Mouse (Mus musculus): ENCODE measurements around the gene Tceanc. TPM values are rescaled to one million over a fixed set of nuclear protein-coding genes. Genes with fewer than 3 reads are reported as not detected.

The Tceanc gene
- polyA plus RNA-seq (2015; fragmentation: Nextera tagmentation; extraction: Ambion mirVana), result 5.7 and 6.3 TPM in 2 replicates

GRCm38 (mm10) chrX:166518345-166518744 lies at the start of gene Tceanc:
Tceanc (minus strand) TSS chrX:166518567.
- no peak within 1 kb of the TSS for H3K27ac ChIP-seq (ENCODE audit: low read length)
- H3K36me3 ChIP-seq (ENCODE audit: control insufficient read depth, insufficient read depth), result no peaks in the 10 kb centered on the region
- no peaks in the 10 kb centered on the region for H3K27me3 ChIP-seq (ENCODE audit: control insufficient read depth, insufficient read depth, low read length)
- no peak within 1 kb of the TSS for H3K4me2 ChIP-seq (ENCODE audit: low read depth, low read length)
- no peak for ATAC-seq (replicated peaks; ENCODE audit: extremely low read depth, insufficient read depth, low FRiP score)
- no peak within 1 kb of the TSS for H3K4me3 ChIP-seq (ENCODE audit: low read length)
- no peaks in the 10 kb centered on the region for H3K9me3 ChIP-seq (replicated peaks; ENCODE audit: control insufficient read depth, low read length)
- no peaks in the 10 kb centered on the region for H3K4me1 ChIP-seq (ENCODE audit: control insufficient read depth, insufficient read depth, low read length)
- WGBS, result 66% methylated on average over 16 of the region's 16 CpGs
- H3K9ac ChIP-seq (ENCODE audit: low read length), result no peak within 1 kb of the TSS

GRCm38 (mm10) chrX:166565983-166566382 lies 47.6 kb upstream of the Tceanc start:
- no peak for ATAC-seq (replicated peaks; ENCODE audit: extremely low read depth, insufficient read depth, low FRiP score)
- H3K4me2 ChIP-seq (ENCODE audit: low read depth, low read length), result no peak overlapping the region

GRCm38 (mm10) chrX:166565401-166565800 lies 47.0 kb upstream of the Tceanc start:
- H3K9ac ChIP-seq (ENCODE audit: low read length), result no peak overlapping the region
- H3K4me2 ChIP-seq (ENCODE audit: low read depth, low read length), result no peak overlapping the region
- 67% methylated on average over 5 of the region's 5 CpGs for WGBS
- no peaks in the 10 kb centered on the region for H3K27me3 ChIP-seq (ENCODE audit: control insufficient read depth, insufficient read depth, low read length)
- H3K4me3 ChIP-seq (ENCODE audit: low read length), result no peak overlapping the region
- ATAC-seq (replicated peaks; ENCODE audit: extremely low read depth, insufficient read depth, low FRiP score), result no peak
- no peaks in the 10 kb centered on the region for H3K36me3 ChIP-seq (ENCODE audit: control insufficient read depth, insufficient read depth)
- H3K4me1 ChIP-seq (ENCODE audit: control insufficient read depth, insufficient read depth, low read length), result no peaks in the 10 kb centered on the region
- H3K9me3 ChIP-seq (replicated peaks; ENCODE audit: control insufficient read depth, low read length), result no peaks in the 10 kb centered on the region
- H3K27ac ChIP-seq (ENCODE audit: low read length), result no peak overlapping the region

More at GRCm38 (mm10) chrX:166565983-166566382, 47.6 kb upstream of the Tceanc start:
- no peak overlapping the region for H3K4me3 ChIP-seq (ENCODE audit: low read length)
- H3K27me3 ChIP-seq (ENCODE audit: control insufficient read depth, insufficient read depth, low read length), result no peaks in the 10 kb centered on the region
- 80% methylated on average over 6 of the region's 6 CpGs for WGBS
- no peak overlapping the region for H3K27ac ChIP-seq (ENCODE audit: low read length)
- H3K4me1 ChIP-seq (ENCODE audit: control insufficient read depth, insufficient read depth, low read length), result no peaks in the 10 kb centered on the region
- no peaks in the 10 kb centered on the region for H3K9me3 ChIP-seq (replicated peaks; ENCODE audit: control insufficient read depth, low read length)
- no peak overlapping the region for H3K9ac ChIP-seq (ENCODE audit: low read length)
- no peaks in the 10 kb centered on the region for H3K36me3 ChIP-seq (ENCODE audit: control insufficient read depth, insufficient read depth)

- no peak overlapping the region for H3K9ac ChIP-seq (ENCODE audit: low read length)
- H3K36me3 ChIP-seq (ENCODE audit: control insufficient read depth, insufficient read depth), result no peaks in the 10 kb centered on the region
- H3K4me1 ChIP-seq (ENCODE audit: control insufficient read depth, insufficient read depth, low read length), result no peaks in the 10 kb centered on the region
- no peak overlapping the region for H3K4me2 ChIP-seq (ENCODE audit: low read depth, low read length)
- no peaks in the 10 kb centered on the region for H3K27me3 ChIP-seq (ENCODE audit: control insufficient read depth, insufficient read depth, low read length)
- 57% methylated on average over 5 of the region's 5 CpGs for WGBS
- no peak for ATAC-seq (replicated peaks; ENCODE audit: extremely low read depth, insufficient read depth, low FRiP score)
- H3K4me3 ChIP-seq (ENCODE audit: low read length), result no peak overlapping the region
- no peaks in the 10 kb centered on the region for H3K9me3 ChIP-seq (replicated peaks; ENCODE audit: control insufficient read depth, low read length)
- no peak overlapping the region for H3K27ac ChIP-seq (ENCODE audit: low read length)
Measured at GRCm38 (mm10) chrX:166564900-166565299, 46.5 kb upstream of the Tceanc start.

GRCm38 (mm10) chrX:166559333-166559732 lies 41.0 kb upstream of the Tceanc start:
- H3K4me2 ChIP-seq (ENCODE audit: low read depth, low read length), result no peak overlapping the region
- no peak for ATAC-seq (replicated peaks; ENCODE audit: extremely low read depth, insufficient read depth, low FRiP score)
- WGBS, result 39% methylated on average over 3 of the region's 3 CpGs
- no peaks in the 10 kb centered on the region for H3K36me3 ChIP-seq (ENCODE audit: control insufficient read depth, insufficient read depth)
- no peak overlapping the region for H3K9ac ChIP-seq (ENCODE audit: low read length)
- H3K9me3 ChIP-seq (replicated peaks; ENCODE audit: control insufficient read depth, low read length), result no peaks in the 10 kb centered on the region
- H3K4me1 ChIP-seq (ENCODE audit: control insufficient read depth, insufficient read depth, low read length), result no peaks in the 10 kb centered on the region
- H3K27me3 ChIP-seq (ENCODE audit: control insufficient read depth, insufficient read depth, low read length), result no peaks in the 10 kb centered on the region
- no peak overlapping the region for H3K27ac ChIP-seq (ENCODE audit: low read length)
- no peak overlapping the region for H3K4me3 ChIP-seq (ENCODE audit: low read length)

GRCm38 (mm10) chrX:166552355-166552754 lies 34.0 kb upstream of the Tceanc start:
- H3K9ac ChIP-seq (ENCODE audit: low read length), result no peak overlapping the region
- H3K4me3 ChIP-seq (ENCODE audit: low read length), result no peak overlapping the region
- no peaks in the 10 kb centered on the region for H3K36me3 ChIP-seq (ENCODE audit: control insufficient read depth, insufficient read depth)
- H3K4me2 ChIP-seq (ENCODE audit: low read depth, low read length), result no peak overlapping the region
- H3K4me1 ChIP-seq (ENCODE audit: control insufficient read depth, insufficient read depth, low read length), result no peaks in the 10 kb centered on the region
- H3K27ac ChIP-seq (ENCODE audit: low read length), result no peak overlapping the region
- 72% methylated on average over 7 of the region's 7 CpGs for WGBS
- no peak for ATAC-seq (replicated peaks; ENCODE audit: extremely low read depth, insufficient read depth, low FRiP score)
- no peaks in the 10 kb centered on the region for H3K9me3 ChIP-seq (replicated peaks; ENCODE audit: control insufficient read depth, low read length)
- no peaks in the 10 kb centered on the region for H3K27me3 ChIP-seq (ENCODE audit: control insufficient read depth, insufficient read depth, low read length)

GRCm38 (mm10) chrX:166546495-166546894 lies 28.1 kb upstream of the Tceanc start:
- Histone ChIP-seq H3K4me3 (ENCODE audit: low read length) (no peak overlapping the region), H3K4me1 (ENCODE audit: control insufficient read depth, insufficient read depth, low read length) (no peaks in the 10 kb centered on the region), H3K9ac (ENCODE audit: low read length) (no peak overlapping the region), H3K9me3 (replicated peaks; ENCODE audit: control insufficient read depth, low read length) (no peaks in the 10 kb centered on the region), H3K4me2 (ENCODE audit: low read depth, low read length) (no peak overlapping the region), H3K27me3 (ENCODE audit: control insufficient read depth, insufficient read depth, low read length) (no peaks in the 10 kb centered on the region), H3K27ac (ENCODE audit: low read length) (no peak overlapping the region), H3K36me3 (ENCODE audit: control insufficient read depth, insufficient read depth) (no peaks in the 10 kb centered on the region)
- no peak for ATAC-seq (replicated peaks; ENCODE audit: extremely low read depth, insufficient read depth, low FRiP score)
- 47% methylated on average over 2 of the region's 2 CpGs for WGBS

- Histone ChIP-seq H3K4me1 (ENCODE audit: control insufficient read depth, insufficient read depth, low read length) (no peaks in the 10 kb centered on the region), H3K9me3 (replicated peaks; ENCODE audit: control insufficient read depth, low read length) (no peaks in the 10 kb centered on the region), H3K4me3 (ENCODE audit: low read length) (no peak overlapping the region), H3K4me2 (ENCODE audit: low read depth, low read length) (no peak overlapping the region), H3K27me3 (ENCODE audit: control insufficient read depth, insufficient read depth, low read length) (no peaks in the 10 kb centered on the region; the same call in 1 of the 2 replicates), H3K36me3 (ENCODE audit: control insufficient read depth, insufficient read depth) (no peaks in the 10 kb centered on the region), H3K9ac (ENCODE audit: low read length) (no peak overlapping the region), H3K27ac (ENCODE audit: low read length) (no peak overlapping the region)
- WGBS, result 20% methylated on average over 4 of the region's 4 CpGs
- no peak for ATAC-seq (replicated peaks; ENCODE audit: extremely low read depth, insufficient read depth, low FRiP score)
Measured at GRCm38 (mm10) chrX:166535138-166535537, 16.8 kb upstream of the Tceanc start.

GRCm38 (mm10) chrX:166533432-166533831 lies 15.1 kb upstream of the Tceanc start:
- H3K4me2 ChIP-seq (ENCODE audit: low read depth, low read length), result no peak overlapping the region
- H3K4me1 ChIP-seq (ENCODE audit: control insufficient read depth, insufficient read depth, low read length), result no peaks in the 10 kb centered on the region
- H3K9me3 ChIP-seq (replicated peaks; ENCODE audit: control insufficient read depth, low read length), result no peaks in the 10 kb centered on the region
- 72% methylated on average over 4 of the region's 4 CpGs for WGBS
- no peaks in the 10 kb centered on the region for H3K36me3 ChIP-seq (ENCODE audit: control insufficient read depth, insufficient read depth)
- no peak overlapping the region for H3K27ac ChIP-seq (ENCODE audit: low read length)
- H3K27me3 ChIP-seq (ENCODE audit: control insufficient read depth, insufficient read depth, low read length), result no peaks in the 10 kb centered on the region; the same call in 1 of the 2 replicates
- H3K9ac ChIP-seq (ENCODE audit: low read length), result no peak overlapping the region
- no peak overlapping the region for H3K4me3 ChIP-seq (ENCODE audit: low read length)
- no peak for ATAC-seq (replicated peaks; ENCODE audit: extremely low read depth, insufficient read depth, low FRiP score)

Measured in heart, embryonic 16.5 days (tissue).